Mouse (Mus musculus): Measurements from ENCODE around the gene Tbcb.
"Not testable (repeated sequence)": the region's sequence is repeated elsewhere in the genome, so short reads cannot be mapped to it uniquely, and the experiment has no call there.

Gene Tbcb

DNA sequence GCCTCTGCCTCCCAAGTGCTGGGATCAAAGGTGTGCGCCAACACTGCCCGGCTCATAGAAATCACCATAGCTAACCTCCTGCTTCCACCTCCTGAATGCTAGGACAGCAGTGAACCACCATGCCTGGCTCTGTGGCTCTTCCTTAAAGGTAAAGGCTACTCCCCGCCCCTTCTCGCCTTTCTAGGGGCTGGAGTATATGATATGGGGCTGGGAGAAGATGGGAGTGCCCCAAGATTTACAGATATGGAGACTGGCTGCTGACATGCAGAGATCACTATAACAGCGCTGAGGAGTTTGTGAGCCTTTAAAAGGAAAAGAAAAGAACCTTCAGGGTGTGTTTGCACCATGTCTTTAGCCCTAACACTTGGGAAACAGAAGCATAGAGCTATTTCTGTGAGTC lies 9.9 kb downstream of the Tbcb start:
- in situ Hi-C loops (cut with MboI, MseI), result no loop called here

GRCm38 (mm10) chr7:30221433-30221832 lies 10.6 kb downstream of the Tbcb start:
- in situ Hi-C loops (cut with MboI, MseI), result no loop called here

- in situ Hi-C loops (cut with MboI, MseI), result no loop called here
Observed at GRCm38 (mm10) chr7:30220008-30220356, 12.1 kb downstream of the Tbcb start.

DNA sequence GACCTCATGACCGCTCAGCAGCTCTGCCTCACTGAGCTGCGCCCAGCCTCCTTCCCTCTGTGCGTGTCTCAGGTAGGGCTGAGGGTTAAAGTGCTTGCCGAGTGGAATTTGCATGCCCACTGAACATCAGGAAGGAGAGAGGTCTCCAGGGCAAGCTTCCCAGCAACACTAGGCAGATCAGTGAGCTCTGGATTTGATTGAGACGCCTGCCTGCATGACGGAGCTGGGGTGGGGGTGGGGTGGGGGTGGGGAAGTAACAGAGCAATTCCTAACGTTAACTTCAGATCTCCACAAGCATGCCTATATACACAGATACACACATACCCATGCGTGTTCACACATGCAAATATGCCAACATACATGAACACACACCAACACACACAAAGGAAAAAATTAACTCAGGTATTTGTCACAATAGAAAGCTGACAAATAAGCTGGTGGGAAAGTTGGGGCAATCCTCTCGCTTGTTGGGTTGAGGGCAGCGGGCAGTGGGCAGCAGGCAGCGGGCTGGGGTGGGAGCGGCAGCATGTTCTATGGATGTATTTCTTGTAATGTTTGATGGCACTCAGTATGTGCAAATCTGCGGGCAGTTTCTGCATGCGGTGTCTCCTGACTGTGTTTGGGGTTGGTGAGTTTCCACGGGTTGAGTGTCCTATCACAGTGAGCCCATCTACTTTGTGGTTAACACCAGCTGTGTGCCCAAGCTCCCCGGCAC lies 12.6 kb downstream of the Tbcb start:
- in situ Hi-C loops (cut with MboI, MseI), result loop anchor here (5.0 kb wide), 1 partner anchor 37 kb away; the partner anchor contains the start of gene Cox7a1

GRCm38 (mm10) chr7:30217277-30217676 lies 14.8 kb downstream of the Tbcb start:
- in situ Hi-C loops (cut with MboI, MseI), result loop anchor here (5.0 kb wide), 1 partner anchor 35 kb away; the partner anchor contains the start of gene Cox7a1

GRCm38 (mm10) chr7:30216723-30217151 lies 15.3 kb downstream of the Tbcb start:
- in situ Hi-C loops (cut with MboI, MseI), result loop anchor here (5.0 kb wide), 1 partner anchor 34 kb away; the partner anchor contains the start of gene Cox7a1

DNA sequence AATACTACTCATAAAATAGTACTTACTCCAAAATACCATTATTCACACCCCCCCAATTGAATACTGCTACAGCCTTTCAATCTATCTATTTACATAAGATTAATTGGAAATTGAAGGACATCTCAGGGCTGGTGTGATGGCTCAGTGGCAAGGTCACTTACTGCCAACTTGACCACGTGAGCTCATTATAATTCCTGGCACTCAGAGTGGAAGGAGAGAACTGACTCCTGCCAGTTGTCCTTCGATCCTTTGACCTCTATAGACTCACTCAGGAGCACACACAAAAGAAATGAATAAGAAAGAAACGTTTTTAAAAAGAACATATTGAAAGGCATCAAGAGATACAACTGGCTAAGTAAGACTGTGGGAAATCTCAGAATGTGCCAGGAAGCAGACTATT lies 16.2 kb downstream of the Tbcb start:
- in situ Hi-C loops (cut with MboI, MseI), result loop anchor here (5.0 kb wide), 1 partner anchor 34 kb away; the partner anchor contains the start of gene Cox7a1

- in situ Hi-C loops (cut with MboI, MseI), result no loop called here
Observed at GRCm38 (mm10) chr7:30213881-30214280, 18.2 kb downstream of the Tbcb start.

GRCm38 (mm10) chr7:30211025-30211424 lies 21.0 kb downstream of the Tbcb start:
- in situ Hi-C loops (cut with MboI, MseI), result no loop called here

DNA sequence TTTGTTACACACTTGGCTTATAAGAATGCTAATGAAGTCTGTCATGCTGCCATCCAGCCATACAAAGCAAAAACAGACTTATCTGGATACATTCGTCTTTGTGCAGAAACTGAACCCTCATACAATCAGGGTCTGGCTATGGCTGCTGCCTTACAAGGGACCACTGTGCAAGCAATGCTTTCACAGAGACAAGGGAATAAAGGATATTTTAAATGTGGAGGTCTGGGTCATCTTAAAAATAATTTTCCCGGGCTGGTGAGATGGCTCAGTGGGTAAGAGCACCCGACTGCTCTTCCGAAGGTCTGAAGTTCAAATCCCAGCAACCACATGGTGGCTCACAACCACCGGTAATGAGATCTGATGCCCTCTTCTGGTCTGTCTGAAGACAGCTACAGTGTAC lies 25.7 kb downstream of the Tbcb start:
- in situ Hi-C loops (cut with MboI, MseI), result not testable (repeated sequence)

GRCm38 (mm10) chr7:30205383-30205782 lies 26.7 kb downstream of the Tbcb start:
- in situ Hi-C loops (cut with MboI, MseI), result no loop called here

GRCm38 (mm10) chr7:30204380-30204779 lies 27.7 kb downstream of the Tbcb start:
- in situ Hi-C loops (cut with MboI, MseI), result no loop called here

DNA sequence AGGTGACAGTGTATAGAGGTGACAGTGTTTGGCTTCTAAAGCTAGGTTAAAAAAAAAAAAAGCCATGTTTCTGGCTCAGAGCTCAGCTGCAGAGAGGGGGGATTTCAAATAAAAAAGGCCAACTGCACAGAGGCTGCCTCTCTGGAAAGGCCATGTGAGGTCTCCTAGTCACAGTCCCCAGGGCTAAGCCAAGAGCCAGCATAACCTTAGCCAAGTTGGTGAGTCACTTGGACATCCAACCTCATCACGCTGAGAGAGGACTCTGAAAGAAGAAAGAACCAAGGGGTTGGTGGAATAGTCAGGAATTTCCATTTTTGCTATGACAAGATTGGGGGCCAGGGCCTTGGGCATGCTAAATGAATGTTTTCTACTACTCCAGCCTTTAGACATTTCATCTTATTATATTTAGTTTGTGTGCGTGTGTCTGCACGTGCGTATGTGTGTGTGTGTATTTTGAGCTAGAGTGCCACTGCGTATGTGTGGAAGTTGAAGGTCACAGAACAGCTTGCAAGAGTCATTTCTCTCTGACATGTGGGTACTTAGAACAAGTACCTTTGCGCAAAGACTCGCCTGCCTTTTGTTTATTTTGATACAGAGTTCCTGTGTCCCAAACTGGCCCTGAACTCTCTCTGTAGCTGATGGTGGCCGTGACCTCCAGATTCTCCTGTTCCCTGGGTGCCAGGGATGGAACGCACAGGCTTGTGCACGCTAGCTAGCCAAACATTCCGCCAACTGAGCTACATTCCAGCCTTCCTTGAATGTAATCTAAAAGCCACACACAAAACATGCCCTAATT lies 29.0 kb downstream of the Tbcb start:
- in situ Hi-C loops (cut with MboI, MseI), result no loop called here

GRCm38 (mm10) chr7:30200661-30201060 lies 31.4 kb downstream of the Tbcb start:
- in situ Hi-C loops (cut with MboI, MseI), result not testable (repeated sequence)

- in situ Hi-C loops (cut with MboI, MseI), result no loop called here
Observed at GRCm38 (mm10) chr7:30200200-30200599, 31.9 kb downstream of the Tbcb start.

- in situ Hi-C loops (cut with MboI, MseI), result no loop called here
Observed at GRCm38 (mm10) chr7:30199498-30200139, 32.5 kb downstream of the Tbcb start.

- in situ Hi-C loops (cut with MboI, MseI), result no loop called here
Observed at GRCm38 (mm10) chr7:30198481-30198971, 33.5 kb downstream of the Tbcb start, which contains the start of gene Capns1. Gene Capns1, minus strand, starts transcription at chr7:30198811.

- in situ Hi-C loops (cut with MboI, MseI), result no loop called here
Observed at GRCm38 (mm10) chr7:30197592-30198129, 34.4 kb downstream of the Tbcb start.

DNA sequence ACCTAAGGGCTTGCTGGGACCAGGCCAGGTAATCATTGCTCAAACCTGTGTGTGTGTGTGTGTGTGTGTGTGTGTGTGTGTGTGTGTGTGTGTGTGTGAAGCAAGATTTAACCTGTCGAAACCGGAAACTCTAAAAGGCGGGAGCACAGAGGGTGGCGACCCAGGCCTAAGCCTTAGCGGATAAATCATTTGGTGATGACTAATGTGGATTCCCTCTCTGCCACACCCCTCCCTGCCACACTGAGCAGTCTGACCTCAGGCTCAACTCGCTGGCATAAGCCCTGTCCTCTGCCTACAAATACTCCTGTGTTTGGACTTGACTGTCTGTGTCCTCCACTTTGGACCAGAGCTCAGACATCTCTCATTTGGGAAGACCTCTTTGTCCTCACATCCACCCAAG lies 35.9 kb downstream of the Tbcb start:
- in situ Hi-C loops (cut with MboI, MseI), result no loop called here

- in situ Hi-C loops (cut with MboI, MseI), result no loop called here
Observed at GRCm38 (mm10) chr7:30195461-30195860, 36.6 kb downstream of the Tbcb start.

GRCm38 (mm10) chr7:30194884-30195283 lies 37.2 kb downstream of the Tbcb start:
- in situ Hi-C loops (cut with MboI, MseI), result no loop called here
